Mouse (Mus musculus) mature B cell (primary cell): ENCODE data around the gene Cdh18.

ENCODE experiments used
- in situ Hi-C: fragments of 300-500 bp; cut with MboI; formaldehyde crosslinking; loops from 2 replicates; pipeline ENCODE4 v1.14.3; 2019

Gene Cdh18

DNA sequence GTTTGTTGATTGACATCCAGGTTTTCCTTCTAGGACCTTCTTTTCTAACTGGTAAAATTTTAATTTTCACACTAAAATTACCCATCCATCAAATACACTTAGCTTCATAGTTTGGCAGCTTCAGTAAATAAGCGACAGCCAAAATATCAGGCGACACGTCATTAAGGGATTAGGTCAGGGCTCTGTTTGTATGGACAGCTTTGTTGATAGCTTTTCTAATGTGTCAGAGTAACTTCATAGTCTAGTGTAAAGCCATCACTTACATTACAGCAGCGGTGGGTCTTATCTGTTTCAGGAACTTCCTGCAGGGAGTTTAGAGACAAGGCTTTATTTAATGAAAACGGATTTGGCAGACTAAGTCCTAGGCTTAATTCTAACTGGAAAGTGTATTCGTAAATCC is 904.5 kb downstream of the Cdh18 start:
- in situ Hi-C loops, result no loop called here

DNA sequence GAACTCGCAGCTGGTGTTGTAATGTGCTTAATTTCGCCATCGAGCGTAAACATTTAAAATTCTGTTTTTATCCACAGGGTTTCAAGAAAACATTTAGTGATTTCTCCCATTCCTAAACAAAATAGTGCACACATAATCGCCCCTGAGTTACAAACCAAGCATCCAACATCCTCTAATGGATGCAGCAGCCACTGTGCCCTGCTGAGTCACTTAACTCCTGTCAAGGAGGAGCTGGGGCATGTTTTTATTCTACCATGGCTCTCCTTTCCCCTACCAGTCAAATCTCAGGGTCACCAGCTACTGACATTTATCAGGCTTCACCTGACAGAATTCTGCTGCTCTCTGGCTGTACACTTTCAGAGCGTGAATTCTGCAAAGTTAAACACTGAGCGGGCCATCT is 906.5 kb downstream of the Cdh18 start:
- in situ Hi-C loops, result no loop called here

DNA sequence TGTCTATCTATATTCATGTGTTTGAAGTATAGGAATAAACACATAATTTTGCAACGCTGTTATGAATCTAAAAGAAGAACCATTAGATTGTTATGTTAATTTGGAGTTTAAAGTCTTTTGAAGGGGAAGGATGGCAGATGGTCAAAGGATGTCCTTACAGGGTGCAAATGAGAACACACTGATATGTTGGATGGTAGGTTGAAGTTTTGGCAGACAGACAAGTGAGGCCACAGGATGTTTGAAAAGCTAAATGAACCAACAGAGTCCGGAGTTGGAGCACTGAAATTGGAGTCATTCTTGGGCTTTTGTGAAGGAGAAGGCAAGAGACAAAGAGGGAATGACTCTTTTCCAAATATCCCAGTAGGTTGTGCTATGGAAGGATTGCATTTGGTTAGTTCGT is 908.6 kb downstream of the Cdh18 start:
- in situ Hi-C loops, result no loop called here

DNA sequence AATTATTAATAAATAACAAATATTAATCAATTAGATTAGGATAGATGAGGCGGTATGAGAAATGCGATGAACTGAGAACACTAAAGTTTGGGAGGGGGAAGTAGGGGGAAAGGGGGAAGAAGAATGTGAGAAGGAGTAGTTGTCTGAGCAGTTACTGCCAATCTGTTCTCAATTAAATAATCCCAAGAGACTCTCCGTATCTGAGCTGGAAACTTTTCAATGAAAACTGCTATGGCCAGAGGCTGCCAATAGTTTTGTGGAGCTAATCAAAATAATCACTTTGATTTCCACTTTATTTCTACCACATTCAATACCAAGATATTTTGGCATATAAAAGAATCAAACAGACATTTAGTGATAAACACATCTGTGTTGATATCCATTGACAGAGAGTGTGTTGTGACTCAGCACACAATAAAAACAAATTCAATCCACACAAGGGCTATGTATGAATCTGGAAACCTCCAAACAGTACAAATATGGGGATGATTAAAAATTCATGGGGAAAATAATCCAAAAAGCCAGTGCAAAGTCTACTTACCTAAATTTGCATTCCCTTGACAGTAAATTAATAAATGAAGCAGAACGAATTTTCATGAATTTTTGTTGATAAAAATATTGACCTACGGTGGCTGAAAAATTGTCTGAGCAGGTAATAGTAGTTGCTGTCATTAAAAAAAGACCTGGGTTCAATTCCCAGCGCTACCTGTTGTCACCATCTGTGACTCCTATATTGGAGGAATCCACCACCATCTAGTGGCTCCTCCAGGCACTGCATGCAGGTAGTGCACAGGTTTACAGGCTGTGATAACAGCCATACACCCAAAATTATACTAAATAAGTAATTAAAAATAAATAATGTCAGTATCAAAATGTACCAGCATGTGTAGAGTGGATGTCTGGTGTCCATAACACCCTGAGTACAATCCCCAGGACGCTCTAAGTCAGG is 922.0 kb downstream of the Cdh18 start:
- in situ Hi-C loops, result no loop called here

DNA sequence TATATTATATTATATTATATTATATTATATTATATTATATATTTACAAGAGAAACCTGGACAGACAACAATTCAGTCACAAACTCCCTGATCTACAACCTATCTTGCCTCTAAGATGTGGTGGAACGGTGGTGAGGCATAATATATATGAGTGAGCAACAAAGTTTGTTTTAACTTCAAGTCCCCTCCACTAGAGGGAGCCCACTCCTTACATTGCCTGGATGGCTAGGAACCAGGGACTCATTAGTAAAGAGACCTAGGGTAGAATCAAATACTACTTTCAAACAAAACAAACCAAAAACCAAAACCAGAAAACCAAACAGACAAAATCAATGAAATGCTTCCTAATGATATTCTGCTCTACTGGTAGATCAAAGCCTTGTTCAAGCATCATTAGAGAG is 937.5 kb downstream of the Cdh18 start:
- in situ Hi-C loops, result no loop called here

DNA sequence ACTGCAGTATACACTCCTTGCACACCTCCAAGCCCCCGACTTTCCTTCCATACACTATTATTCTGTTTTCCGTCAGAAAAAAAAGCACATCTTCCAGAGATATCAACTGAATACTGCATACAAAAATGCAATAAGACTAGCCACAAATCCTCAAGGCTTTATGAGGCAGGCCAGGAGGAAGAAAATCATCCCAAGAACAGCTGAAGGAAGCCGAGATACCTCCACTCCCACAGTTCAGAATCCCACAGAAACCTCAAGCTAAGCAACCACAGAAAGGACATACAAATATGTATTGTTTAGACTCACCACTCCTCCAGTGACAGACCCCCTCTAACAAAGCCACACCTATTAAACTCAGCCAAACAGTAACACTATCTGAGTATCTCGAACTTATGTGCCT is 957.7 kb downstream of the Cdh18 start:
- in situ Hi-C loops, result no loop called here

DNA sequence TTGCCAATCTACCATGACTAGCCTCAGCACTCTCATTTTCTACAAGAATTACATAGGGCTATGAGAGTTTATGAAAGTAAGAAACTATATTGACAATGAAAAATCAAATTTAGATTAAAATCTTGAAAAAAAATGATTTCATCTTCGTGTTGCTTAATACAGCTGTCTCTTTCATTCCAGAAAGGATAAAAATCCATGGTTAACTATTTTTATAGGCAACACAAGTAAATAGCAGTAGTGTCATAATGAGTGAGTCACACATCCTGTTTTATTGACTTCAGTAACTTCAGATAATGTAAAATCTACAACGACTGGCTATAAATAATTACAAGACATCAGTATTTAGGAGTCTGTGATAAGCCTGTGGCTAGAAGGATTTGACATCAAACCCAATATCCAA is 960.9 kb downstream of the Cdh18 start:
- in situ Hi-C loops, result no loop called here

DNA sequence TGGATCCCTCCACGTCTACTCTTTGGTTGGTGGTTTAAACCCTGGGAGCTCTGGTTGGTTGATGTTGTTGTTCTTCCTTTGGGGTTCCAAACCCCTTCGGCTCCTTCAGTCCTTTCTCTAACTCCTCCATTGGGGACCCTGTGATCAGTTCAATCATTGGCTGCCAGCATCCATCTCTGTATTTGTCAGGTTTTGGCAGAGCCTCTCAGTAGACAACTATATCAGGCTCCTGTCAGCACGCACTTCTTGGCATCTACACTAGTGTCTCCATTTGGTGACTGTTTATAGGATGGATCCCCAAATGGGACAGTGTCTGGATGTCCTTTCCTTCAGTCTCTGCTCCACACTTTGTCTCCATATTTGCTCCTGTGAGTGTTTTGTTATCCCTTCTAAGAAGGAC is 967.0 kb downstream of the Cdh18 start:
- in situ Hi-C loops, result no loop called here

DNA sequence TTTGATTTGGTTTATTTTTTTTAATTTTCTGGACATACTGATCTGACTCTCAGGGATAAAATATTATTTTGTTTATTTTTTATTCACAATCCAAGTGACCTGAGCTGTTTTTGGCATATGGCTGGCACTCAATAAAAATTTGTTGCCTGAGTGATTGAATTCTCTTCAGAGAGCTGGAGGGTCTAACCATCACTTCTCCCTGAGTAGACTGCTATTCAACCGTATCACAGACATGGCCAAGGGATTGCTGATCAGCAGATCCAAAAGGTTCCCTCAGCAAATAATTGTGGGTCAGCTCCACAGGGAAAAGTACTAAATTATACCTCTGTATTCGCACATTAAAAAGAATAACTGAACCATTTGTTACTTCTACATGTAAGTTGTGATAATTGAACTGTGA is 969.3 kb downstream of the Cdh18 start:
- in situ Hi-C loops, result no loop called here
